Mouse (Mus musculus): ENCODE data around the gene Lrrc8c. TPM values are rescaled to one million over a fixed set of nuclear protein-coding genes. Genes with fewer than 3 reads are reported as not detected.

Lrrc8c gene
- total and polyA plus RNA-seq, 2 experiments from 2014 or later = 6.9 to 11.5 TPM

- H3K9ac ChIP-seq = no peak overlapping the region
- peaks cover 12% of the 10 kb centered on the region for H3K36me3 ChIP-seq (ENCODE audit: insufficient read depth)
- H3K27ac ChIP-seq (ENCODE audit: low read depth, low read length) = no peak overlapping the region
- H3K9me3 ChIP-seq (ENCODE audit: low read length) = no peaks in the 10 kb centered on the region
- no peaks in the 10 kb centered on the region for H3K27me3 ChIP-seq (ENCODE audit: insufficient read depth, low read length)
- no peak for TF ChIP-seq CTCF (IDR thresholded peaks at IDR 0.05; ENCODE audit: low read depth)
- ATAC-seq = no peak
- H3K4me1 ChIP-seq (ENCODE audit: insufficient read depth) = no peaks in the 10 kb centered on the region
- 79% methylated on average over 6 of the region's 6 CpGs for WGBS
- no peak overlapping the region for H3K4me2 ChIP-seq (ENCODE audit: low read depth)
- no peak overlapping the region for H3K4me3 ChIP-seq (ENCODE audit: low read depth, low read length)
- no peak for DNase-seq
These were observed 11.4 kb downstream of the Lrrc8c start for GRCm38 (mm10) chr5:105530576-105530975.

- H3K27me3 ChIP-seq (ENCODE audit: insufficient read depth, low read length) = no peaks in the 10 kb centered on the region
- H3K4me1 ChIP-seq (ENCODE audit: insufficient read depth) = no peaks in the 10 kb centered on the region
- no peak overlapping the region for H3K4me3 ChIP-seq (ENCODE audit: low read depth, low read length)
- WGBS = 94% methylated on average over 3 of the region's 3 CpGs
- TF ChIP-seq CTCF (IDR thresholded peaks at IDR 0.05; ENCODE audit: low read depth) = no peak
- H3K36me3 ChIP-seq (ENCODE audit: insufficient read depth) = no peaks in the 10 kb centered on the region
- ATAC-seq (no peak), DNase-seq (no peak)
- H3K27ac ChIP-seq (ENCODE audit: low read depth, low read length) = no peak overlapping the region
- no peak overlapping the region for H3K4me2 ChIP-seq (ENCODE audit: low read depth)
- no peak overlapping the region for H3K9ac ChIP-seq
- H3K9me3 ChIP-seq (ENCODE audit: low read length) = no peaks in the 10 kb centered on the region
These were observed 16.0 kb downstream of the Lrrc8c start for GRCm38 (mm10) chr5:105535186-105535585.

- Histone ChIP-seq H3K27ac (ENCODE audit: low read depth, low read length) (no peak overlapping the region), H3K4me2 (ENCODE audit: low read depth) (no peak overlapping the region), H3K9ac (no peak overlapping the region), H3K27me3 (ENCODE audit: insufficient read depth, low read length) (no peaks in the 10 kb centered on the region), H3K4me1 (ENCODE audit: insufficient read depth) (no peaks in the 10 kb centered on the region), H3K9me3 (ENCODE audit: low read length) (no peaks in the 10 kb centered on the region), H3K4me3 (ENCODE audit: low read depth, low read length) (no peak overlapping the region), H3K36me3 (ENCODE audit: insufficient read depth) (no peaks in the 10 kb centered on the region)
- no peak for TF ChIP-seq CTCF (IDR thresholded peaks at IDR 0.05; ENCODE audit: low read depth)
- no peak for DNase-seq
- no peak for ATAC-seq
- 89% methylated on average over 2 of the region's 2 CpGs for WGBS
These were observed 17.0 kb downstream of the Lrrc8c start for GRCm38 (mm10) chr5:105536172-105536571.

- H3K9ac ChIP-seq = no peak overlapping the region
- no peaks in the 10 kb centered on the region for H3K9me3 ChIP-seq (ENCODE audit: low read length)
- DNase-seq = no peak
- H3K4me1 ChIP-seq (ENCODE audit: insufficient read depth) = no peaks in the 10 kb centered on the region
- no peak overlapping the region for H3K27ac ChIP-seq (ENCODE audit: low read depth, low read length)
- 80% methylated on average over 11 of the region's 11 CpGs for WGBS
- no peak for ATAC-seq
- TF ChIP-seq CTCF (IDR thresholded peaks at IDR 0.05; ENCODE audit: low read depth) = no peak
- H3K4me2 ChIP-seq (ENCODE audit: low read depth) = no peak overlapping the region
- no peak overlapping the region for H3K4me3 ChIP-seq (ENCODE audit: low read depth, low read length)
- H3K27me3 ChIP-seq (ENCODE audit: insufficient read depth, low read length) = no peaks in the 10 kb centered on the region
- H3K36me3 ChIP-seq (ENCODE audit: insufficient read depth) = no peaks in the 10 kb centered on the region
These were observed 18.0 kb downstream of the Lrrc8c start for GRCm38 (mm10) chr5:105537101-105537723.

GRCm38 (mm10) chr5:105541051-105541450 is 21.9 kb downstream of the Lrrc8c start:
- 93% methylated on average over 7 of the region's 7 CpGs for WGBS
- no peak overlapping the region for H3K9ac ChIP-seq
- DNase-seq (no peak), ATAC-seq (no peak)
- no peaks in the 10 kb centered on the region for H3K4me1 ChIP-seq (ENCODE audit: insufficient read depth)
- H3K27ac ChIP-seq (ENCODE audit: low read depth, low read length) = no peak overlapping the region
- no peaks in the 10 kb centered on the region for H3K27me3 ChIP-seq (ENCODE audit: insufficient read depth, low read length)
- H3K36me3 ChIP-seq (ENCODE audit: insufficient read depth) = peaks cover 12% of the 10 kb centered on the region; the same call in 1 of the 2 replicates
- no peak overlapping the region for H3K4me3 ChIP-seq (ENCODE audit: low read depth, low read length)
- TF ChIP-seq CTCF (IDR thresholded peaks at IDR 0.05; ENCODE audit: low read depth) = no peak
- H3K9me3 ChIP-seq (ENCODE audit: low read length) = no peaks in the 10 kb centered on the region
- H3K4me2 ChIP-seq (ENCODE audit: low read depth) = no peak overlapping the region

GRCm38 (mm10) chr5:105545126-105545525 is 25.9 kb downstream of the Lrrc8c start:
- Histone ChIP-seq H3K27me3 (ENCODE audit: insufficient read depth, low read length) (no peaks in the 10 kb centered on the region), H3K4me2 (ENCODE audit: low read depth) (no peak overlapping the region), H3K9me3 (ENCODE audit: low read length) (no peaks in the 10 kb centered on the region), H3K4me1 (ENCODE audit: insufficient read depth) (no peaks in the 10 kb centered on the region), H3K36me3 (ENCODE audit: insufficient read depth) (peaks cover 12% of the 10 kb centered on the region; the same call in 1 of the 2 replicates), H3K9ac (no peak overlapping the region), H3K27ac (ENCODE audit: low read depth, low read length) (no peak overlapping the region), H3K4me3 (ENCODE audit: low read depth, low read length) (no peak overlapping the region)
- DNase-seq (no peak), ATAC-seq (no peak)
- WGBS = 26% methylated on average over 3 of the region's 3 CpGs
- TF ChIP-seq CTCF (IDR thresholded peaks at IDR 0.05; ENCODE audit: low read depth) = no peak

GRCm38 (mm10) chr5:105547115-105547514 is 27.9 kb downstream of the Lrrc8c start:
- 96% methylated on average over 4 of the region's 4 CpGs for WGBS
- no peak overlapping the region for H3K27ac ChIP-seq (ENCODE audit: low read depth, low read length)
- H3K36me3 ChIP-seq (ENCODE audit: insufficient read depth) = peaks cover 12% of the 10 kb centered on the region; the same call in 1 of the 2 replicates
- TF ChIP-seq CTCF (IDR thresholded peaks at IDR 0.05; ENCODE audit: low read depth) = no peak
- H3K4me2 ChIP-seq (ENCODE audit: low read depth) = no peak overlapping the region
- H3K9me3 ChIP-seq (ENCODE audit: low read length) = no peaks in the 10 kb centered on the region
- no peaks in the 10 kb centered on the region for H3K27me3 ChIP-seq (ENCODE audit: insufficient read depth, low read length)
- no peak overlapping the region for H3K9ac ChIP-seq
- no peak overlapping the region for H3K4me3 ChIP-seq (ENCODE audit: low read depth, low read length)
- no peaks in the 10 kb centered on the region for H3K4me1 ChIP-seq (ENCODE audit: insufficient read depth)
- DNase-seq = no peak
- no peak for ATAC-seq
